Mouse (Mus musculus) neural tube, embryonic 10.5 days (tissue): ENCODE data around the gene Cyp2b10.
"Not testable (repeated sequence)": the region's sequence is repeated elsewhere in the genome, so short reads cannot be mapped to it uniquely, and the experiment has no call there.

ENCODE experiments used
- DNase-seq: peaks from one replicate; pipeline ENCODE4 v3.0.0-alpha.2; 2017; ENCODE audit warnings: low spot score; ENCODE audit errors: extremely low spot score

Cyp2b10 gene

GRCm38 (mm10) chr7:25910046-25910445, 12.6 kb downstream of the Cyp2b10 start:
- DNase-seq, result no peak

GRCm38 (mm10) chr7:25916116-25916515, 18.7 kb downstream of the Cyp2b10 start:
- DNase-seq, result no peak

- DNase-seq, result not testable (repeated sequence)
Measured at GRCm38 (mm10) chr7:25917271-25917670, 19.9 kb downstream of the Cyp2b10 start.

- no peak for DNase-seq
Measured at GRCm38 (mm10) chr7:25919467-25919866, 22.0 kb downstream of the Cyp2b10 start.

DNA sequence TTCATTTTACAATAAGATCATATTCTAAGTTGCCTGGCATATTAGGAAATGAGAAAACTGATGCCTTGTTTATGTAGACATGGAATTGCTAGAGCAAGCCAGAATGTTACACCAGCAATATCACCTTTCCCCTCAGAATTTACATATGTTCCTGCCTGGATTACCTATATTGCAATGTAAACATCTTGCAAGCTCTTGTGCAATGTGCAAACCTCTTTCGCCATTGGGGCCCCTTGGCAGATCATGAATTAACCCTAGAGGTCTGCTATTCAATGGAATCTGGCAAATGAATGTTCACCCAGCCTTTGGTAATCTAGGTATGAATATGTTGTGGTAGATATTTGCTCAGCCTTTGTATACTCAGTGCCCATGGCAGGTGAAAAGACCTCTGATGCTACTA, 47.9 kb downstream of the Cyp2b10 start:
- no peak for DNase-seq
